Mouse (Mus musculus) cerebellum, adult 2 months (tissue): ENCODE data around the gene Mthfd1.

Experiments used
- CTCF ChIP-seq: fragments of 200-500 bp; IDR thresholded peaks from 2 replicates; pipeline ENCODE4 v1.5.1; 2011; ENCODE audit warnings: low read depth, mild to moderate bottlenecking, control low read depth, low read length, moderate library complexity, borderline replicate concordance; ENCODE audit not compliant: insufficient read depth
- POLR2A ChIP-seq: fragments of 200-500 bp; IDR thresholded peaks from 2 replicates; pipeline ENCODE4 v1.6.1; 2011; ENCODE audit warnings: low read length, control low read depth, borderline replicate concordance; ENCODE audit not compliant: insufficient read depth

DNA sequence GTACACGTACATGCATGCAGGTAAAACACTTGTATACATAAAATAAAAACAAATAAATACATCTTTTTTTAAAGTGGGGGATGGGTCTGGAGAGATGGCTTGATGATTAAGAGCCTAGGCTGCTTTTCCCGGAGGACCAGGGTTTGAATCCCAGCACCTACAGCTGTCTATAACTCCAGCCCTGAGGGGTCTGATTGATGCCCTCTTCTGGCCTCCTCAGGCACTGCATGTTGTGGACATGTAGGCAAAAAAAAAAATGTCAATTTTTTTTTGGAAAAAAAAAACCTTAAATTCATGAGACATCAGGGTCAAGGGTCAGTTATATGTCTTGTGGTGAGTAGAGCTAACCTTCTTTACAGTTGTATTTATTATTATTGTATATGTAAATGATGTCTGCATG is 35.2 kb downstream of the Mthfd1 start:
- 0 out of 2 replicates have a peak, but pooled peaks have one; percentile 5 for TF ChIP-seq CTCF
- TF ChIP-seq POLR2A, result no peak
